Mouse (Mus musculus): ENCODE measurements around the gene Insrr. TPM values are rescaled to one million over a fixed set of nuclear protein-coding genes. Genes with fewer than 3 reads are reported as not detected.

The Insrr gene
- polyA plus RNA-seq, 2 experiments = 0.22 to 1.4 TPM

DNA sequence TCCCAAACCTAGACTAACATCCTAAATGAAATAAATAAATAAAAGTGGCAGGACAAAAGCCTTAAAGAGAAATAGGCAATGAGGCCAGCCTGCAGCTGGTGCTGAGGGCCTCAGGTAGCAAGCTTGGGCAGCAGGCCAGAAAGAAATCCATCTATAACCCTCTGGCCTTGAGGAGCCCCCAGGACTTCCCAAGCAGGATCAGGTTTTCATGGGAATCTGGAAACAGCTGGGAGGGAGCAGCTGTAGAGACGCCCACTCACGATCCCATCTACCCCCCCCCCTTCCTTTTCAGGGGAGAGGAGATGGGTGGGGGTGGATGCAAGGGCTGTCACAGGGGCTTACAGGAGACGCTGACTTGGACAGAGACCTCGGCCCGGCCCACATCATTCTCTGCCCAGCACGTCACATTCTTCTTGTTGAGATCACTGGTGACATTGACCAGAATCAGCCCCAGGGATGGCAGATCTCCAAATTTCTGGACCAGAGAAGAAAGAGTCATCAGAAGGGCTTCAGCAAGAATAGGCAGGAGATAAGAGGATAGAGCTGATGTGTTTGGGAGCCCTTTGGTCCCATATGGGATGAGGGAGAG, 11.0 kb upstream of the Insrr start:
- ATAC-seq (ENCODE audit: low FRiP score, low read depth) = peak; percentile 86
- Histone ChIP-seq H3K4me3 (replicated peaks; ENCODE audit: low read length) (no peak overlapping the region), H3K27me3 (ENCODE audit: control insufficient read depth, insufficient read depth, low read length) (no peaks in the 10 kb centered on the region), H3K4me2 (replicated peaks; ENCODE audit: low read depth, low read length, severe bottlenecking) (no peak overlapping the region), H3K4me1 (ENCODE audit: control insufficient read depth, insufficient read depth, low read length) (peaks cover 8% of the 10 kb centered on the region), H3K9ac (ENCODE audit: low read depth, low read length, severe bottlenecking) (no peak overlapping the region), H3K9me3 (ENCODE audit: control insufficient read depth, low read length) (no peaks in the 10 kb centered on the region), H3K36me3 (ENCODE audit: control insufficient read depth, insufficient read depth, low read length) (no peaks in the 10 kb centered on the region), H3K27ac (replicated peaks; ENCODE audit: low read depth, low read length) (no peak overlapping the region)
- TF ChIP-seq POLR2A (IDR thresholded peaks at IDR 0.05; ENCODE audit: borderline replicate concordance, extremely low read depth, insufficient read depth, insufficient read length) = no peak
- 36% methylated on average over 6 of the region's 6 CpGs for WGBS
- peak; percentile 69 for DNase-seq (ENCODE audit: low spot score)

- Histone ChIP-seq H3K36me3 (ENCODE audit: control insufficient read depth, insufficient read depth, low read length) (no peaks in the 10 kb centered on the region), H3K4me1 (ENCODE audit: control insufficient read depth, insufficient read depth, low read length) (peaks cover 8% of the 10 kb centered on the region), H3K27me3 (ENCODE audit: control insufficient read depth, insufficient read depth, low read length) (peaks cover 28% of the 10 kb centered on the region), H3K9me3 (ENCODE audit: control insufficient read depth, low read length) (no peaks in the 10 kb centered on the region), H3K9ac (ENCODE audit: low read depth, low read length, severe bottlenecking) (peak overlapping the region; percentile 16; the same call in 1 of the 2 replicates), H3K4me2 (replicated peaks; ENCODE audit: low read depth, low read length, severe bottlenecking) (no peak overlapping the region), H3K27ac (replicated peaks; ENCODE audit: low read depth, low read length) (no peak overlapping the region), H3K4me3 (replicated peaks; ENCODE audit: low read length) (no peak overlapping the region)
- ATAC-seq (ENCODE audit: low FRiP score, low read depth) (no peak), DNase-seq (ENCODE audit: low spot score) (no peak)
- no peak for TF ChIP-seq POLR2A (IDR thresholded peaks at IDR 0.05; ENCODE audit: borderline replicate concordance, extremely low read depth, insufficient read depth, insufficient read length)
- WGBS = 67% methylated on average over 1 of the region's 1 CpGs
Measured at GRCm38 (mm10) chr3:87789248-87789647, 7.5 kb upstream of the Insrr start.

- Histone ChIP-seq H3K4me1 (ENCODE audit: control insufficient read depth, insufficient read depth, low read length) (peaks cover 11% of the 10 kb centered on the region), H3K27me3 (ENCODE audit: control insufficient read depth, insufficient read depth, low read length) (peaks cover 33% of the 10 kb centered on the region), H3K4me2 (replicated peaks; ENCODE audit: low read depth, low read length, severe bottlenecking) (no peak overlapping the region), H3K9ac (ENCODE audit: low read depth, low read length, severe bottlenecking) (peak overlapping the region; percentile 16; the same call in 1 of the 2 replicates), H3K36me3 (ENCODE audit: control insufficient read depth, insufficient read depth, low read length) (no peaks in the 10 kb centered on the region), H3K27ac (replicated peaks; ENCODE audit: low read depth, low read length) (no peak overlapping the region), H3K9me3 (ENCODE audit: control insufficient read depth, low read length) (no peaks in the 10 kb centered on the region), H3K4me3 (replicated peaks; ENCODE audit: low read length) (no peak overlapping the region)
- WGBS = 27% methylated on average over 5 of the region's 5 CpGs
- no peak for TF ChIP-seq POLR2A (IDR thresholded peaks at IDR 0.05; ENCODE audit: borderline replicate concordance, extremely low read depth, insufficient read depth, insufficient read length)
- DNase-seq (ENCODE audit: low spot score) = no peak
- ATAC-seq (ENCODE audit: low FRiP score, low read depth) = no peak
Measured at GRCm38 (mm10) chr3:87789768-87790167, 7.0 kb upstream of the Insrr start.

DNA sequence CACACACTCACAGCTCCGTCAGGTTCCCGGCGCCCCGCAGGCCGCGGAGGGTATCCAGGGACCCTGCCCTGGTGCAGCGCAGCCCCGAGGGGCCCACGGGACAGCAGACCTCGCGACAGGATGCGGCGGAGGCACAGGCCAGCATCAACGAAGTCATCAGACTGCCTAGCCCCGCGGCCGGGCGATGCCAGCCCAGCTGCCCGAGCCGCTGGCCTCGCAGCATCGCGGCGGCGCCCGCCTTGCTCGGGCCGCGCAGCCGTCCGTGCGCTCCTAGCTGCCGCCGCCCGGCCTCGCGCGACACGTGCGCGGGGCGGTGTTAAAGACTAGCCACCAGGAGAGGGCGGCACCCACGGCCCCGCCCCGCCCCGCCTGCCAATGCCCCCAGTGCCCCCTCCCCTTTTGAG, 1.8 kb upstream of the Insrr start, which contains the start of gene Ntrk1:
TSS of gene Ntrk1 (minus strand) at position 241 of the 404 bp plus-strand sequence.
- no peak for DNase-seq (ENCODE audit: low spot score)
- no peak within 1 kb of the TSS for H3K27ac ChIP-seq (replicated peaks; ENCODE audit: low read depth, low read length)

DNA sequence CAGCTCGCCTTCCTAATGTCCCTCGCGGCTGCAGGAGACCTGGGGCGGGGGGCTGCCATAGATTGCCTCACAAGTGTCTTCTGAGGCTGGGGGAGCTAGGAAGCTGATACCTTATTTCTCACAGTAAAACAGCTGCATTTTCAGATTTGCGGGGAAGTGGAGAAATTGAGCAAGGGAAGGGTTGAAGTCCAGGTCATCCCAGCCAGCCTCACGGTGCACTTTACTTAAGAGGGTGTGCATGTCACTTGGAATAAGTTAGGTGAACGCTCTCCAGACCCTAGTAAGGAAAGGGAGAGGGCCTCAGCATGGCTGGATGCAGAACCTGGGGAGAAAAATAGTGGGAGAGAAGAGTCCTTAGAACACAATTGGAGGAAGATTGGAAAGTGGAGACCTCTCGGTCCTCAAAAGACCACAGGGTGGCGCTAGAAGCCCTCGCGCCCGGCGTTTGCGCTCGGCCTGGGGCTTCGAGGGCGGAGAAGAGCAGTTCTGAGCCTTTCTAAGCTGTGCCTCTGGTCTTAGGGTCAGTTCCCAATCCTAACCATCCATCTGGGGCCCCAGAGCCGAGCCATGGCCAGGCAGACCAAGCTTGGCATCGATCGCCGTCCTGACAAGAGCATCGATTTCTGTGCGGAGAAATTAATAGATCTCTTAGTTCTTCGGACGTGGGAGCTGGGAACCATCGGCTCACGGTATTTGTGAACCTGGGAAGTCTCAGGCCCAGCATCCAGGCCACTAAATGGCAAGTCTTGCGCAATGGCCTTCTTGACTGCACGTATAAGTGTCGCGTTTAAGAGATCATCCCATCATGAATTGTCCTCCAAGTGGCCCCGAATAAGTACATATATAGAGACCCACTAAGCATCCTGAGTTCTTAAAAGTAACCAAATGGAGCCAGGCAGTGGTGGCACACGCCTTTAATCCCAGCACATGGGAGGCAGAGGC, 1.1 kb upstream of the Insrr start:
- Histone ChIP-seq H3K9ac (ENCODE audit: low read depth, low read length, severe bottlenecking) (no peak overlapping the region), H3K4me3 (replicated peaks; ENCODE audit: low read length) (peak overlapping the region; percentile 33), H3K36me3 (ENCODE audit: control insufficient read depth, insufficient read depth, low read length) (no peaks in the 10 kb centered on the region), H3K9me3 (ENCODE audit: control insufficient read depth, low read length) (no peaks in the 10 kb centered on the region), H3K27ac (replicated peaks; ENCODE audit: low read depth, low read length) (no peak overlapping the region), H3K27me3 (ENCODE audit: control insufficient read depth, insufficient read depth, low read length) (peaks cover 74% of the 10 kb centered on the region), H3K4me2 (replicated peaks; ENCODE audit: low read depth, low read length, severe bottlenecking) (peak overlapping the region; percentile 49), H3K4me1 (ENCODE audit: control insufficient read depth, insufficient read depth, low read length) (peaks cover 18% of the 10 kb centered on the region)
- peak; percentile 45 for DNase-seq (ENCODE audit: low spot score)
- TF ChIP-seq POLR2A (IDR thresholded peaks at IDR 0.05; ENCODE audit: borderline replicate concordance, extremely low read depth, insufficient read depth, insufficient read length) = no peak
- WGBS = 17% methylated on average over 30 of the region's 33 CpGs
- peak; percentile 50; the same call in 1 of the 2 replicates for ATAC-seq (ENCODE audit: low FRiP score, low read depth)

More for the DNA sequence above, 1.8 kb upstream of the Insrr start, which contains the start of gene Ntrk1:
- Histone ChIP-seq H3K4me1 (ENCODE audit: control insufficient read depth, insufficient read depth, low read length) (peaks cover 20% of the 10 kb centered on the region), H3K9me3 (ENCODE audit: control insufficient read depth, low read length) (no peaks in the 10 kb centered on the region), H3K4me3 (replicated peaks; ENCODE audit: low read length) (peak within 1 kb of the TSS; percentile 33), H3K27me3 (ENCODE audit: control insufficient read depth, insufficient read depth, low read length) (peaks cover 74% of the 10 kb centered on the region), H3K36me3 (ENCODE audit: control insufficient read depth, insufficient read depth, low read length) (no peaks in the 10 kb centered on the region), H3K9ac (ENCODE audit: low read depth, low read length, severe bottlenecking) (peak within 1 kb of the TSS; percentile 40; the same call in 1 of the 2 replicates), H3K4me2 (replicated peaks; ENCODE audit: low read depth, low read length, severe bottlenecking) (peak within 1 kb of the TSS; percentile 49)
- ATAC-seq (ENCODE audit: low FRiP score, low read depth) = peak; percentile 54; the same call in 1 of the 2 replicates
- WGBS = under 1% methylated on average over 43 of the region's 47 CpGs
- TF ChIP-seq POLR2A (IDR thresholded peaks at IDR 0.05; ENCODE audit: borderline replicate concordance, extremely low read depth, insufficient read depth, insufficient read length) = no peak
